Mouse (Mus musculus) c-Kit-positive CD71-negative TER-119-negative erythroid progenitor cells, embryonic 14.5 days (primary cell): ENCODE measurements around the gene Tbc1d1.
A peak's percentile ranks its signal among the peaks of the same experiment; 100 is the strongest.
"Not testable (repeated sequence)": the region's sequence is repeated elsewhere in the genome, so short reads cannot be mapped to it uniquely, and the experiment has no call there.

Experiments
- DNase-seq: peaks from one replicate; pipeline ENCODE4 v3.0.0-alpha.2; 2013; ENCODE audit warnings: low read depth

Gene Tbc1d1

GRCm38 (mm10) chr5:64314288-64315052 lies 158.4 kb downstream of the Tbc1d1 start:
- no peak for DNase-seq

GRCm38 (mm10) chr5:64315088-64315487 lies 159.0 kb downstream of the Tbc1d1 start:
- no peak for DNase-seq

- DNase-seq = no peak
These were observed 167.2 kb downstream of the Tbc1d1 start for GRCm38 (mm10) chr5:64323286-64323685.

- DNase-seq = no peak
These were observed 168.2 kb downstream of the Tbc1d1 start for GRCm38 (mm10) chr5:64324353-64324752.

- DNase-seq = no peak
These were observed 168.8 kb downstream of the Tbc1d1 start for GRCm38 (mm10) chr5:64324920-64325319.

- DNase-seq = no peak
These were observed 169.7 kb downstream of the Tbc1d1 start for GRCm38 (mm10) chr5:64325741-64326355.

GRCm38 (mm10) chr5:64326427-64327181 lies 170.5 kb downstream of the Tbc1d1 start:
- no peak for DNase-seq

- DNase-seq = no peak
These were observed 171.3 kb downstream of the Tbc1d1 start for GRCm38 (mm10) chr5:64327212-64327902.

- peak; percentile 28 for DNase-seq
These were observed 180.8 kb downstream of the Tbc1d1 start for GRCm38 (mm10) chr5:64336767-64337408.

GRCm38 (mm10) chr5:64338795-64339194 lies 182.7 kb downstream of the Tbc1d1 start:
- DNase-seq = not testable (repeated sequence)

- no peak for DNase-seq
These were observed 184.3 kb downstream of the Tbc1d1 start for GRCm38 (mm10) chr5:64340366-64340765.

GRCm38 (mm10) chr5:64341671-64342070 lies 185.6 kb downstream of the Tbc1d1 start:
- no peak for DNase-seq

GRCm38 (mm10) chr5:64342138-64342537 lies 186.0 kb downstream of the Tbc1d1 start:
- DNase-seq = no peak

GRCm38 (mm10) chr5:64343972-64344700 lies 188.0 kb downstream of the Tbc1d1 start:
- peak; percentile 50 for DNase-seq

- no peak for DNase-seq
These were observed 189.2 kb downstream of the Tbc1d1 start for GRCm38 (mm10) chr5:64345181-64345735.

- no peak for DNase-seq
These were observed 189.7 kb downstream of the Tbc1d1 start for GRCm38 (mm10) chr5:64345761-64346160.

GRCm38 (mm10) chr5:64346343-64346885 lies 190.3 kb downstream of the Tbc1d1 start:
- no peak for DNase-seq

GRCm38 (mm10) chr5:64348166-64348565 lies 192.1 kb downstream of the Tbc1d1 start:
- DNase-seq = no peak

- DNase-seq = no peak
These were observed 192.7 kb downstream of the Tbc1d1 start for GRCm38 (mm10) chr5:64348780-64349179.

- no peak for DNase-seq
These were observed 195.9 kb downstream of the Tbc1d1 start for GRCm38 (mm10) chr5:64351968-64352367.
